Mouse (Mus musculus): ENCODE data around the gene Nup88. TPM values are rescaled to one million over a fixed set of nuclear protein-coding genes. Genes with fewer than 3 reads are reported as not detected.

The Nup88 gene
- total RNA-seq, 2 experiments from 2014 or later, result 46.7 to 47.8 TPM

Other genes with a start within 250 kb of the Nup88 start
- gene Zfp3, start 205.8 kb downstream of the Nup88 start, total RNA-seq (2021), result 1 to 10 TPM; 7.5 to 7.7 TPM
- 1 to 10 TPM in 1 of 2 experiments, under 1 TPM in 1; 0.42 to 1.1 TPM for gene Scimp, start 157.4 kb downstream of the Nup88 start, total RNA-seq (2021)
- 10 to 100 TPM; 37.6 to 39.0 TPM for gene Rabep1, start 125.2 kb downstream of the Nup88 start, total RNA-seq (2021)
- 10 to 100 TPM; 15.3 to 16.2 TPM for gene Rpain, start 240 bp upstream of the Nup88 start, total RNA-seq (2021)
- 100 to 1,000 TPM; 215 to 228 TPM for gene C1qbp, start 13.1 kb upstream of the Nup88 start, total RNA-seq (2021)
- 1 to 10 TPM; 8.1 to 8.4 TPM for gene Dhx33, start 34.5 kb upstream of the Nup88 start, total RNA-seq (2021)
- 1 to 10 TPM; 7.9 to 8.1 TPM for gene Mis12, start 49.6 kb upstream of the Nup88 start, total RNA-seq (2021)
- 10 to 100 TPM; 38.5 to 39.5 TPM for gene Derl2, start 49.9 kb upstream of the Nup88 start, total RNA-seq (2021)
- under 1 TPM; 0.40 to 0.49 TPM for gene 6330403K07Rik, start 63.5 kb upstream of the Nup88 start, total RNA-seq (2021)
- 1 to 10 TPM in 1 of 2 experiments, under 1 TPM in 1; 0.92 to 1.0 TPM for gene Nlrp1a, start 174.7 kb upstream of the Nup88 start, total RNA-seq (2021)